Mouse (Mus musculus): ENCODE data around the gene Rassf8.

The Rassf8 gene

GRCm38 (mm10) chr6:145776241-145776640 lies 29.7 kb downstream of the Rassf8 start:
- DNase-seq (ENCODE audit: low read depth): no peak

DNA sequence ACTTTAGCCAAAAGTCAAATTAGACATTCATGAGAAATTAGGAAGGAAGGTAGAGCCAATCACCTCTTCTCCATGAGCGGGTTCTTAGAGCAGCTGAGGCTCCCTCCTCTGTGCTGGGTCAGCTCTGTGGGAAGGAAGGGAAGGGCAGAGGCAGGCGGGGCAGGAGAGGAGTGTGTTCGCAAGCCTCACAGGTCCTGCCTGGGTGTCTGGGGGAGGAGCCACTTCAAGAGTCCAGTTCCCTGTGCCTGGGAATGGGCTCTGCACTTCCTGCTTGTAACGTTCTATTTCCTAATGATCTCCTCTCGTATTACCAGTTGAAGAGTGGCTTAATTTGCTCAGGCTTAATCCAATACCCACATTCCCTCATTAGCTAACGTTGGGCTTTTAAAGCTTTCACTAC lies 32.8 kb downstream of the Rassf8 start:
- DNase-seq (ENCODE audit: low read depth): no peak

DNA sequence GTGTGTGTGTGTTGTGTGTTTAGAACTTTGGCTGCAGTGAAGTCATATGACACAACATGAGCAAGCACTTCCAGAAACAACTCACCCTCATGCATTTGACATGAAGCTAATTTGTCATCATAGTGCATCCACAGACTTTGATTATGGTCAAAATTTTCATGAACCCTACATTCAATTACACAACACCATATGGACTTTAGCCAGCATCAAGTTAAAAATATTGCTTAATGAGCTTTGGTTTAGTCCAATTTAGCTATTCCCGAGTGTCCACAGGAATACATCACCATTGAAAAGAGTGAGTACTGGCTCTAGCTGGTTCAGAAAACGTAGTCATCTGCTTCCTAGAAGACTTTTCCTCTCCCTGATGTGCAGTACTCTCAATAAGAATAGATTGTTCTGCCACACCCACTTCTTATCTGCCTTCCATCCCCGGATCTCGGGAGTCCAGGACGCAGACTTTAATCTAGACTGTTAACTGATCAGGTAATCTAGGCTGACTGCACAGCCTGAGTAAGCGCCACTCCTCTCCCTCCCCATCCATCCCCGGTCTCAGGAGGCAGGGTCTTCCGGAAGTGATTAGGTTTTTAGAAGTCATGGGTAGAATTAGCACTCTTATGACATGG lies 33.7 kb downstream of the Rassf8 start:
- DNase-seq (ENCODE audit: low read depth): no peak

DNA sequence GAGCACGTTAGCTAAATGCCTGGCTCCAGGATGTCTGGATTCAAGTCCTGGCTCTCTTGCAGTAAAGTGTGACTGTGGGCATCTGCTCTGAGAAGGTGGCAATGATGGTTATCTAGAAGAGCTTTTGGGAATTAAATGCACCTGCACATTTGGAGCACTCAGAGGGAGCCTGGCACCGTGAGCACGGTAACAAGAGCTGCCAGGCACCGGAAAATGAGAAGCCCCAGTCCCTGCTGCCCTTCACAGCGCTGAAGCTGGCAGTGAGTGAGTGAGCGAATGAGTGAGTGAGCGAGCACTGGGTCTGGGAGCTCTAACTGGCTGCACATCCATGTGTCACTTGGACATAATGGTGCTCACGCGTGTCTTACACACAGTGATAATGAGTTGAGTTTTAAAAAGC lies 34.7 kb downstream of the Rassf8 start:
- no peak for DNase-seq (ENCODE audit: low read depth)

DNA sequence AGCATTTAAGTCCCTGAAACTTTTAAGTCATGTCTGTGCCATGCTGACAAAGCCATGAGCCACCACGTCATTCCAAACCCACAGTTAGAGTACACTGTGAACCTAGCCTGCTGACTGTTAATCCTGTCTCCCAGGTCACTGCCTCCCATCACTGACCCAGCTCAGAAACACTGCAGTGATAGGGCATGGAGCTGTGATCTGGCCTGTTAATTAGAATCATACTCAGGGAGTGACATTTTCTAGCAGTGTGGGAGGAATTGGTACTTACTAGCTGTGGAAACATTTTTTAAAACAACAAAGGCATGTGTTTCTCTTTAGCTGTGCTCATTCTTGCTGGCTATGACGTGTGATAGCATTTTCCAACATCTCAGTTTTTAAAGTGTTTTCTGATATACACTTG lies 35.4 kb downstream of the Rassf8 start:
- no peak for DNase-seq (ENCODE audit: low read depth)

GRCm38 (mm10) chr6:145787311-145787710 lies 40.8 kb downstream of the Rassf8 start:
- DNase-seq (ENCODE audit: low read depth): no peak

DNA sequence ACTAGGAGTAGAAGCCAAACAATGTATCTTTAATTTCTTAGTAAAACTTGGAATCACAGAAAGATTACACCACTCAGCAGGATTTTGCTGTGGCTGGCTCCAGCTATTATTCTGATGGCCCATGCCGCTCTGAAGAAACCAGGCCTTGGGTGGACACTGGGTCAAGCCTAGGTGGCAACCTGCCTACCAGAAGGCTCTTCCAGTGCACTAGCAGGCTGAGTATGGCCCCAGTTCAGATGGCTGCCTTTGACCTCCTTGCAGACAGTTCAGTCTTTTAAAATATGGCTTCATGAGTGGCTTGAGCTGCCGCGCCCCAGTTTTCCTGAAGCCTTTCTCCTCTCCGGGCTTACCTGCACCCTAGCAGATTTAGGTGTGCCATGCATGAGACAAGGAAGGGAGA lies 43.2 kb downstream of the Rassf8 start:
- no peak for DNase-seq (ENCODE audit: low read depth)

DNA sequence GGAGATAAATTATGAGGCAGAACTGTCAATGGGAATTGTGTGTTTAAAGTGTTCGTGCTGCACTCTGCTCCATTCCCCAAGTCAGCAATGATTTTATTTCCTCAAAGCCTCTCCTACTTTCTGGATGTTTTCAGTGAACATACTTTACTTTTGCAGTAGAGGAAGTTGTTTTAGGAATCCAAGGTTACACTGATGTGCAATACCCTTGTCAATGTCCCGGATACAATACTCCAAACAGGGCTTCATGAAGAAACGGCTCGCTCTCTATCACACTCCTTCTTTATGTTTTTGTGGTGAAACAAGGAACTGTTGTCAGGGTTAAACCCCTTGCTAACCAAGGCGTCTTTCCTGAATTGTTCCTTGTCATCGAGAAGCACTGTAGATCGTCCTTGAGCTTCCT lies 45.8 kb downstream of the Rassf8 start:
- DNase-seq (ENCODE audit: low read depth): no peak

GRCm38 (mm10) chr6:145793109-145793593 lies 46.6 kb downstream of the Rassf8 start:
- DNase-seq (ENCODE audit: low read depth): peak; percentile 23

GRCm38 (mm10) chr6:145794671-145795070 lies 48.1 kb downstream of the Rassf8 start:
- DNase-seq (ENCODE audit: low read depth): no peak

GRCm38 (mm10) chr6:145796191-145797023 lies 49.9 kb downstream of the Rassf8 start:
- DNase-seq (ENCODE audit: low read depth): no peak

- DNase-seq (ENCODE audit: low read depth): no peak
Observed at GRCm38 (mm10) chr6:145797692-145798091, 51.1 kb downstream of the Rassf8 start.

- DNase-seq (ENCODE audit: low read depth): no peak
Observed at GRCm38 (mm10) chr6:145801796-145802488, 55.4 kb downstream of the Rassf8 start.

DNA sequence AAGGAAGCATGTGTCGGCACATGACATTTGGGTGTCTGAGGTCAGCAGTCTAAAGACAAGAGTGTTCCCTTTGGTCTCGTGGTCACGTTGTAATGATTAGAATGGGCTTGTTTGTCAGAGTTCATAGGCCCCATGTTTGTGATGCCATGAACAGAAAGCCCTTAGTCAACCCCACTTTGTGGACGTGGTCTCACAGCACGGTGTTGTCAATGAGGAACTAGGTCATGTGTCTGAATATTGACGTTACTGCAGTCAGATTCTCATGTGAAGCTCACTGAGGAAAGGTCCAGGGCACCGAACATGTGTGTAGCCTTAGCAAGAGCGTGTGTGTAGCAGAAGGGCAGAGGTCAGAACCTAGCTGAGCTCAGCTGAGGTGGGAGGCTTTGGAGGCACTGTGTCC lies 56.3 kb downstream of the Rassf8 start:
- no peak for DNase-seq (ENCODE audit: low read depth)

GRCm38 (mm10) chr6:145804276-145804675 lies 57.7 kb downstream of the Rassf8 start:
- DNase-seq (ENCODE audit: low read depth): no peak

GRCm38 (mm10) chr6:145806784-145807183 lies 60.2 kb downstream of the Rassf8 start:
- DNase-seq (ENCODE audit: low read depth): no peak

DNA sequence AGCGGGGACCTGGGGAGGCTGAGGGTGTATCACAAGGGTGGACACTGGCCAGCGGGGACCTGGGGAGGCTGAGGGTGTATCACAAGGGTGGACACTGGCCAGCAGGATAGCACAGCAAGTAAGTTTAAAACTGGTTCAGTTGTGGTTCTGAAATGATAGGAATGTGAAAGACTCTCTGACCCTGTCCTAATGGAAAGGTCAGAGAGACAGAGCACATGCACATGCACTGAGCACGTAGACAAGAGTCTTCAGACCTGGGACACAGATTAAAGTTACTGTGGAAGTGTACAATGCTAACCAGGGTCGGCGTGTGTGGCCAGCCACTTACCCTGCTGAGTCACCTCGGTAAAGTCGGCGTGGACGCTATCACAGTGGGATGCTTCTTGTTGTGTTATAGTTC lies 61.4 kb downstream of the Rassf8 start:
- no peak for DNase-seq (ENCODE audit: low read depth)

DNA sequence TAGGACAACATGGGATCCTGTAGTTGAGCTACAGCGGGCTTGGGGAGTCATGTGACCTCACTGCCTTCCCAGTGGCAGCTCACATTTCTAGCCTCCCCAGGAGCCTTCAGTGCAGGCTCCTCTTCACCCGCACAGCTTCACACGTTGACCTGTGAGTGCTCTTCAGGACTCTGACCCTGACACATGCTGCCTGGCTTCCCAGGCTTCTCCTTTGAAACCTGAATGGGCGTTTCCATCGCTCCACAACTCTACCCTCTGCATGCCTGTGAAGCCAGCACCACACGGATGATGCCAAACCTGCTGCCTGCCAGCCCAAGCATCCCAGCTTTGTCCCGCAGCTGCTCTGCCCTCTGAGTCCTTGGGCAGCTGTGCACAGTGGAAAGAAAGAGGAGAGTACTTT lies 63.0 kb downstream of the Rassf8 start:
- DNase-seq (ENCODE audit: low read depth): no peak

GRCm38 (mm10) chr6:145810015-145810414 lies 63.5 kb downstream of the Rassf8 start:
- no peak for DNase-seq (ENCODE audit: low read depth)

GRCm38 (mm10) chr6:145811174-145811573 lies 64.6 kb downstream of the Rassf8 start:
- DNase-seq (ENCODE audit: low read depth): no peak

DNA sequence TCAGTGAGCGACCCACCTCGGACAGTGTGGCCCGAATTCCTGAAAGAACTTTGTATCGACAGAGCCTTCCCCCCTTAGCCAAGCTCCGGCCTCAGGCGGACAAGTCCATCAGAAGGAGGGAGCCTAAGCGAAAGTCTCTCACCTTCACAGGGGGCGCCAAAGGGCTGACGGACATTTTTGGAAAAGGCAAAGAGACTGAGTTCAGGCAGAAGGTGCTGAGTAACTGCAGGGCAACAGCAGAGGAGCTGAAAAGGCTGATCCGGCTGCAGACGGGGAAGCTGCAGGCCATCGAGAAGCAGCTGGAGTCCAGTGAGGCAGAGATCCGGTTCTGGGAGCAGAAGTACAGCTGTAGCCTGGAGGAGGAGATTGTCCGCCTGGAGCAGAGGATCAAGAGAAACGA lies 68.7 kb downstream of the Rassf8 start:
- DNase-seq (ENCODE audit: low read depth): no peak

DNA sequence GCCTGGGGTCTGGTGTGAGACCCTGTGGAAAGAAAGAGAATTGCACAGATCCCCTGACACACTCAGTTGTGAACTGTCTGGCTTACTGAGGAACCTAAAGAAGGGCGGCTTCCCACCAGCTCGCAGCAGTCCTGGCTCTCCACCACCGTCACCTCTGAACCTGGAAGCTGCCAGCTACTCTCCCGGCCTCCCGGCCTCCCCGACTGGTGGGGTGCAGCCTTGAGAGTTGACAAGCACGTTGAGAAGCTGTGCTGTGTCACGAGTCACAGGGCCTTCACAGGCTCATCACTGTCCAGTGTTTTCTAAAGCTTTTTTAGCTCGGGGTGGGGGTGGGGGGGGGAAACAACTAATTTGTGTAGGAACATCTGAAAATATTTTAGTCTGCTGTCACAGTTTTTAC lies 72.6 kb downstream of the Rassf8 start:
- DNase-seq (ENCODE audit: low read depth): no peak

DNA sequence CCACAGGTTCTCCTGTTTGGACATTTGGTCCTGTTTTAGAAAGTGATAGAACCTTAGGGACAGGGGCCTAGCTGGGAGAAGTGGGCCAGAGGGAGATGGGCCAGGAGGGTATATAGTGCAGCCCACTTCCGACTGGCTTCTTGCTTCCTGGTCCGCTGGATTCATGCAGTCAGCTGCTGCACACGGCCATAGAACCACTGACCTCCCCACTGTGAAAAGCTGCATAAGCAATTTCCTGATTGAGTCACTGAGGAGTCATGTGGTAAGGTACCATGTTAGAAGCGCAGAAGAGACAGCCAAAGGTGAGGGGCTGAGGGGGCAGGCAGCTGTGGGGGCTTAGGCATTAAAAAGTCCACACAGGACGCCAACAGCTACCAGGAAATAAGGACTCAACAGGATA lies 75.7 kb downstream of the Rassf8 start:
- DNase-seq (ENCODE audit: low read depth): no peak
